Mouse (Mus musculus) intestine, postnatal 0 days (tissue): ENCODE results near the gene Kcp. TPM values are rescaled to one million over a fixed set of nuclear protein-coding genes. Genes with fewer than 3 reads are reported as not detected.

Experiments used
- ATAC-seq: fragments of 200-750 bp; cut with Nextera tagmentation; 2 replicates; pipeline ENCODE4 v1.8.0; 2017; ENCODE audit warnings: mild to moderate bottlenecking, moderate TSS enrichment, moderate library complexity
- H3K27ac ChIP-seq: fragments of 300-500 bp; sonication (generic); 2 replicates; pipeline ENCODE4 v1.5.1; 2014; ENCODE audit warnings: mild to moderate bottlenecking, low read depth, low read length, moderate library complexity
- H3K27me3 ChIP-seq: fragments of 300-500 bp; sonication (generic); replicated peaks from 2 replicates; pipeline ENCODE4 v1.6.1; 2014; ENCODE audit warnings: low read length, mixed read lengths; ENCODE audit not compliant: control insufficient read depth, insufficient read depth
- H3K36me3 ChIP-seq: fragments of 300-500 bp; sonication (generic); 2 replicates; pipeline ENCODE4 v1.6.1; 2014; ENCODE audit warnings: mild to moderate bottlenecking, moderate library complexity; ENCODE audit not compliant: control insufficient read depth, insufficient read depth
- H3K4me1 ChIP-seq: fragments of 300-500 bp; sonication (generic); replicated peaks from 2 replicates; pipeline ENCODE4 v1.6.1; 2014; ENCODE audit warnings: antibody characterized with exemption, low read length, mixed read lengths; ENCODE audit not compliant: control insufficient read depth, insufficient read depth
- H3K4me2 ChIP-seq: fragments of 300-500 bp; sonication (generic); replicated peaks from 2 replicates; pipeline ENCODE4 v1.6.1; 2014; ENCODE audit warnings: low read depth, mild to moderate bottlenecking, moderate library complexity
- H3K4me3 ChIP-seq: fragments of 300-500 bp; sonication (generic); 2 replicates; pipeline ENCODE4 v1.5.1; 2014; ENCODE audit warnings: low read depth, low read length
- H3K9ac ChIP-seq: fragments of 300-500 bp; sonication (generic); 2 replicates; pipeline ENCODE4 v1.6.1; 2014; ENCODE audit warnings: mild to moderate bottlenecking, low read depth, low read length
- H3K9me3 ChIP-seq: fragments of 300-500 bp; sonication (generic); 2 replicates; pipeline ENCODE4 v1.6.1; 2016; ENCODE audit warnings: mixed run types; ENCODE audit not compliant: control insufficient read depth
- CTCF ChIP-seq: sonication (generic); IDR thresholded peaks from 2 replicates; pipeline ENCODE4 v1.5.1; 2016; ENCODE audit warnings: low read depth, mild to moderate bottlenecking, control low read depth, antibody characterized with exemption, moderate library complexity
- WGBS: fragments of 180-500 bp; shearing (Covaris S2); extraction: QIAGEN DNeasy Blood & Tissue Kit; methylation state at CpG from one replicate; pipeline ENCODE4 v1.1.7; 2014; 5-methylcytosine and 5-hydroxymethylcytosine counted together
- polyA plus RNA-seq: library from polyadenylated mRNA; unstranded; fragments of >200 nt; fragmentation: Nextera tagmentation; extraction: Ambion mirVana; gene quantifications from 2 replicates; pipeline ENCODE4 v1.2.1, GENCODE M21; 2015

Gene Kcp
- polyA plus RNA-seq, 1 experiment from 2014 or later: 2.7 TPM

DNA sequence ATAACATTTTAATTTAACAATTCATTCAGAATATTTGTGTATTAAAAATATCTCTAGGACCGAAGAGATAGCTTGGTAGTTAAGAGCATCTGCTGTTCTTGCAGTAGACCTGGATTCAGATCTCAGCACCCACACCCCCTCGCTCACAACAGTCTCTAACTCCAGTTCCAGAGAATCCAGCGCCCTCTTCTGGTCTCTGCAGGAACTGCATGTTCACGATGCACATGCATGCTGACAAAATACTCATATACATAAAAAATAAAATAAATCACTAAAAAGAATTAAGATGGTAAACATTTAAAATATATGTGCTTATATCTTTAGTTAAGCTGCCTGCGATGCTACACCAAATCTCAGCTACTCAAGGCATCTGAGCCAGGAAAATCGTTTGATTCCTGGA is 17.5 kb upstream of the Kcp start:
- ATAC-seq: no peak
- Histone ChIP-seq H3K27ac (no peak overlapping the region), H3K9ac (no peak overlapping the region), H3K36me3 (no peaks in the 10 kb centered on the region), H3K4me3 (no peak overlapping the region), H3K4me2 (no peak overlapping the region), H3K27me3 (peaks cover 19% of the 10 kb centered on the region), H3K9me3 (no peaks in the 10 kb centered on the region), H3K4me1 (no peaks in the 10 kb centered on the region; the same call in 1 of the 2 replicates)
- TF ChIP-seq CTCF: peak; percentile 62
- 72% methylated on average over 6 of the region's 6 CpGs for WGBS

DNA sequence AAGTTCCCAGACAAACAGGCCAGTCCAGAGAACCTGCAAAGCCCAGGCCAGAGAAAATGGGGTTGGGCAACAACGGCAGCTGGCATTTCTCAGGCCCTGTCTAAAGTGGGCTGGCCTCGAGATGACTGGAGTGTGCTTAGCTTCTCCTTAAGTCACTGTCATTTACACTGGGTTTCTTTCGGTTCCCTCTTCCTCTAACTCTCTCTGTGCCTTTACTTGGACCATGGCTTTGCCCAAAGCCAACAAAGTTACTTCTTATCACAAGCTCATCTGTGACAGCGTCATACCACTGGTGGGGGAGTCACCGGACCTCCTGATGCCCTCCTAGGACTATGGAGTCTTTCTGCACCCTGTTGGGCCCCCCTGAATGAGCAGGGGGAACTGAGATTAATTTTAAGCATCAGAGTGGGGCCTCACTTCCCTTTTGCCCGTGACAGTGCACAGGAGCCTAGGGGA is 16.3 kb upstream of the Kcp start:
- no peak for ATAC-seq
- Histone ChIP-seq H3K9me3 (no peaks in the 10 kb centered on the region), H3K9ac (no peak overlapping the region), H3K36me3 (no peaks in the 10 kb centered on the region), H3K4me2 (no peak overlapping the region), H3K27me3 (peaks cover 19% of the 10 kb centered on the region), H3K4me3 (no peak overlapping the region), H3K27ac (no peak overlapping the region; the same call in 1 of the 2 replicates), H3K4me1 (no peaks in the 10 kb centered on the region; the same call in 1 of the 2 replicates)
- WGBS: 50% methylated on average over 6 of the region's 6 CpGs
- no peak for TF ChIP-seq CTCF

DNA sequence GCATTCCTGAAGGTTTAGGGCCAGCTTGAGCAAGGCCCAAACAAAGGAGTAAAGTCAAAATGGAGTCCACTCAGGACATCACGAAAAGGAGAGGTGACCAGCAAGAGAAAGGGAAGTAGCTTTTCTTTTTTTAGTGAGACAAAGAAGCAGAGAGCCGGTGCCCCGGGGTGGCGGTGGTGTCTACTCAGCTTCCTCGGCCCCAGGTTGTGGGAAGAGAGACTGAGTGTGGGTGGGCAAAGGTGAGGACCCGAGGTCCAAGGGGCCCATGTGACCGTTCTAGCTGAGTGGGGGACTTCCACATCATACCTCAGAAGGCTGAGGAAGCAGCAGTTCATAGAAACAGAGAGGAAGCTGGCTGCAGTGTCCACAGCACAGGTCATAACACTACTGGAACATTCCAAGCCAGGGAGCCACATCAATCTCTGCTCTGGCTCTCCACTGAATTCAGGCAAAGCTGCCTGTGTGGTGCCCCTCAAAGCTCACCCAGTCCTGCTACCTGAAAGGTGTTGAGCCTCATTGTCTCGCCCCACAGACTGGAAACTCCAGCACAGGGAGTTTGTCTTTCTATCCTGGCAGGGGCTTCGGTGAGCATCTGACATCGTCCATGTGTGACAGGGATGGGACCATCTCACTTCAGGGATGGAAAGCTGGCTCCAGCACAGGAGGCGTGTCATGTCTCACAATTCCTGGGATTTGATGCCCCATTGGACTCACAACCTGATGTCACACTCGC is 15.7 kb upstream of the Kcp start:
- no peaks in the 10 kb centered on the region for H3K9me3 ChIP-seq
- no peak for TF ChIP-seq CTCF
- H3K27ac ChIP-seq: peak overlapping the region; percentile 28; the same call in 1 of the 2 replicates
- H3K4me1 ChIP-seq: no peaks in the 10 kb centered on the region; the same call in 1 of the 2 replicates
- peaks cover 19% of the 10 kb centered on the region for H3K27me3 ChIP-seq
- no peak overlapping the region for H3K4me2 ChIP-seq
- 68% methylated on average over 12 of the region's 12 CpGs for WGBS
- H3K9ac ChIP-seq: no peak overlapping the region
- no peak for ATAC-seq
- no peak overlapping the region for H3K4me3 ChIP-seq
- H3K36me3 ChIP-seq: no peaks in the 10 kb centered on the region

DNA sequence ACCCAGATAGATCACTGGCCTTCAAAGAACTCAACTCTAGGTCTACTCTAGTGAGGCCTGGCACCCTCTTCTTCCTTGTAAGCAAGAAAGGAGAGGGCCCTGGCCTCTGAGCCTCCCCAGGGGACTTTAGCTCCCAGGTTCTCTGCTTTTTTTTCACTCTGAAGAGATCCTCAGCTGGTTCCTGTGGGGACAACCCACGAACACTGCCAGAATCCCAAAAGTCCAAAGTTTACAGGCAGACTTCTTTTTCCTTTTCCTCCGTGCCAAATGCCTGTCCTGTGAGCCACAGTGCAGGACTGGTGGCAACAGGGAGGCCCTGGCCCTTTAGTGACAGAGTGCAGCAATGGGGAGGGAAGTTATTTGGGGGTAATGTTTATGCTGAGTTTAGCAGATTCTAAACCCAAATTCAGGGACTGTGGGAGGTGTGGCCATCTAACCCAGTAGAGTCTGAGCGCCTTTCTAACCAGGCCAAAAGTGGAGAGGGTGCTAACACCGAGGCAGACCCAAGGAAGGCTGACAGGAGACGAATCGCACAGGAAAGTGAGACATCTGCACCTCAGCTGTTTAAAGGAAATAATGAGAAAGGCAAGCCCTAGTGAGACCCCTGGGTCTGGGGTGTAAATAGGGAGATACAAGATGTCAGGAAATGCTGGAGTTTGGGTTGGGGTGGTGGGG is 15.0 kb upstream of the Kcp start:
- Histone ChIP-seq H3K27me3 (peaks cover 13% of the 10 kb centered on the region), H3K9me3 (no peaks in the 10 kb centered on the region), H3K27ac (no peak overlapping the region), H3K9ac (no peak overlapping the region), H3K36me3 (no peaks in the 10 kb centered on the region), H3K4me2 (no peak overlapping the region), H3K4me1 (no peaks in the 10 kb centered on the region; the same call in 1 of the 2 replicates), H3K4me3 (no peak overlapping the region)
- no peak for TF ChIP-seq CTCF
- 62% methylated on average over 6 of the region's 6 CpGs for WGBS
- no peak for ATAC-seq

DNA sequence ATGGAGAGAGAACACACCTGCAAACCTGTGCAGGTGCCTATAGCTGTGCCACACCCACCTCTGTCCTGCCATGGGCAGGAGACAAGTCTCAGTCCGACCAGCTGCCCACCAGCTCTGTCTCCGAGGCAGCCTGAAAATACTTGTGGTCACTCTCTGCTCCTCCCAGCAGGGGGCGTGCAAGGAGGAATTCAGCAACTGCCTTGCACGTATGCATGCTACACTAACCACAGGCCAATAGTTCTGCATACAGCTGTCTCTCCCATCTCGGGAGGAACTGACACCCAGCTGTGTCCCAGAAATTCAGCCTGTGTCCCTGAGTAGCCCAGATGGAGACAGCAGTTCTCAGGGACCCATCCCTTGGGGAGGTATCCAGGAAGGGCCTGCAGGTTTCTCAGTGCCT is 9.4 kb upstream of the Kcp start:
- peak; percentile 94 for TF ChIP-seq CTCF
- Histone ChIP-seq H3K4me1 (no peaks in the 10 kb centered on the region; the same call in 1 of the 2 replicates), H3K36me3 (no peaks in the 10 kb centered on the region), H3K9me3 (no peaks in the 10 kb centered on the region), H3K4me2 (no peak overlapping the region), H3K27ac (no peak overlapping the region), H3K9ac (no peak overlapping the region), H3K27me3 (no peaks in the 10 kb centered on the region), H3K4me3 (no peak overlapping the region)
- 0 out of 2 replicates have a peak, but pooled peaks have one; percentile 32 for ATAC-seq
- 2% methylated on average over 5 of the region's 5 CpGs for WGBS

DNA sequence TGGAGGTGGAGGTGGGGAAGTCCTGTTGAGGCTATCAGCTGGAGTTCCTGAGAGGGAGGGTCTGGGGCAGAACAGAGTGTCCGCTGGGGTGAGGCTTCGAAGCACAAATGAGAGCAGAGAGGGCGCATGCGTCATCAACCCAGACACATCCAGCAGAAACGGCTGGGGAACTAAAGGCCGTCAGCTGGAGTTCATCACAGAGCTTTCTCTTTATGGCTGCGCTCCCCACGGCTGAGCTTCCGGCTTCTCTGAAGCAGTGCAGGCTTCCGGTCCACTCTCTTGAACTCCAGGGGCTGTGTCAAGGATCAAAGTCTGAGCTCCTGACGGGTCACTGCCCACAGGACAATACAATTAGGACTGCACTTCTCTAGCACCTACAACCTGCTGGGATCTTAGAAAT is 5.5 kb upstream of the Kcp start:
- Histone ChIP-seq H3K36me3 (no peaks in the 10 kb centered on the region), H3K27me3 (no peaks in the 10 kb centered on the region), H3K9me3 (no peaks in the 10 kb centered on the region), H3K4me3 (peak overlapping the region; percentile 3; the same call in 1 of the 2 replicates), H3K4me2 (peak overlapping the region; percentile 54), H3K9ac (no peak overlapping the region), H3K27ac (no peak overlapping the region; the same call in 1 of the 2 replicates), H3K4me1 (no peaks in the 10 kb centered on the region; the same call in 1 of the 2 replicates)
- no peak for TF ChIP-seq CTCF
- peak; percentile 80 for ATAC-seq
- 1% methylated on average over 11 of the region's 11 CpGs for WGBS
